Mouse (Mus musculus): ENCODE measurements around the gene Vcam1. TPM values are rescaled to one million over a fixed set of nuclear protein-coding genes. Genes with fewer than 3 reads are reported as not detected.

Vcam1 gene
- 26.2 and 31.3 TPM in 2 replicates for polyA plus RNA-seq (2012; rRNA removed)

- 33% methylated on average over 9 of the region's 9 CpGs for WGBS
- H3K4me1 ChIP-seq (replicated peaks; ENCODE audit: control insufficient read depth, insufficient read depth, low read length), result no peaks in the 10 kb centered on the region
- TF ChIP-seq CTCF (IDR thresholded peaks at IDR 0.05; ENCODE audit: borderline replicate concordance, control insufficient read depth, extremely low read depth, insufficient read depth, low read length, poor library complexity), result no peak
- TF ChIP-seq POLR2A (IDR thresholded peaks at IDR 0.05; ENCODE audit: control insufficient read depth, extremely low read depth, insufficient read depth, low read length, poor library complexity), result no peak
- no peaks in the 10 kb centered on the region for H3K27me3 ChIP-seq (ENCODE audit: control insufficient read depth, insufficient read depth, low read length)
- no peaks in the 10 kb centered on the region for H3K36me3 ChIP-seq (ENCODE audit: control insufficient read depth, insufficient read depth, low read length)
- H3K27ac ChIP-seq (ENCODE audit: control insufficient read depth, insufficient read depth, low read length), result peak within 1 kb of the TSS; percentile 11; the same call in 1 of the 2 replicates
- no peak within 1 kb of the TSS; the same call in 1 of the 2 replicates for H3K4me3 ChIP-seq (ENCODE audit: control insufficient read depth, insufficient read depth, low read length)
- DNase-seq, result no peak
Observed at GRCm38 (mm10) chr3:116129259-116129738, at the start of gene Vcam1. Vcam1 (minus strand) TSS chr3:116129688.

DNA sequence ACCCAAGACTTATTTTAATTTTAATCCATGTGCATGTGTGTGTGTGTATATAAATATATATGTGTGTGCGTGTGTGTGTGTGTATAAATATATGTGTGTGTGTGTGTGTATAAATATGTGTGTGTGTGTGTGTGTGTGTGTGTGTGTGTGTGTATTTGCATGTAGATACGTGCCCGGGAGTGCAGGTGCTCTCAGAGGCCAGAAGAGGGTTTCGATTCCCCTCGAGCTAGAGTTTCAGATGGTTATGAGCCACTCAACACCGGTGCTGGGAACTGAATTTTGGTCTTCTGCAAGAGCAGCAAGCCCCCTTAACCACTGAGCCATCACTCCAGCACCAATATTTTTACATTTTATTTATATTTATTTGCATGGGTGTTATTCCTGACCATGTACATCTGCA is 45.6 kb upstream of the Vcam1 start:
- 96% methylated on average over 6 of the region's 6 CpGs for WGBS
- Histone ChIP-seq H3K27me3 (ENCODE audit: control insufficient read depth, insufficient read depth, low read length) (no peaks in the 10 kb centered on the region), H3K4me3 (ENCODE audit: control insufficient read depth, insufficient read depth, low read length) (no peak overlapping the region), H3K27ac (ENCODE audit: control insufficient read depth, insufficient read depth, low read length) (no peak overlapping the region), H3K4me1 (replicated peaks; ENCODE audit: control insufficient read depth, insufficient read depth, low read length) (no peaks in the 10 kb centered on the region), H3K36me3 (ENCODE audit: control insufficient read depth, insufficient read depth, low read length) (no peaks in the 10 kb centered on the region)
- no peak for DNase-seq
- TF ChIP-seq POLR2A (IDR thresholded peaks at IDR 0.05; ENCODE audit: control insufficient read depth, extremely low read depth, insufficient read depth, low read length, poor library complexity) (no peak), CTCF (IDR thresholded peaks at IDR 0.05; ENCODE audit: borderline replicate concordance, control insufficient read depth, extremely low read depth, insufficient read depth, low read length, poor library complexity) (no peak)

- Histone ChIP-seq H3K4me3 (ENCODE audit: control insufficient read depth, insufficient read depth, low read length) (no peak overlapping the region), H3K36me3 (ENCODE audit: control insufficient read depth, insufficient read depth, low read length) (no peaks in the 10 kb centered on the region), H3K4me1 (replicated peaks; ENCODE audit: control insufficient read depth, insufficient read depth, low read length) (no peaks in the 10 kb centered on the region), H3K27ac (ENCODE audit: control insufficient read depth, insufficient read depth, low read length) (no peak overlapping the region), H3K27me3 (ENCODE audit: control insufficient read depth, insufficient read depth, low read length) (no peaks in the 10 kb centered on the region)
- 86% methylated on average over 5 of the region's 5 CpGs for WGBS
- DNase-seq, result no peak
- TF ChIP-seq POLR2A (IDR thresholded peaks at IDR 0.05; ENCODE audit: control insufficient read depth, extremely low read depth, insufficient read depth, low read length, poor library complexity) (no peak), CTCF (IDR thresholded peaks at IDR 0.05; ENCODE audit: borderline replicate concordance, control insufficient read depth, extremely low read depth, insufficient read depth, low read length, poor library complexity) (no peak)
Observed at GRCm38 (mm10) chr3:116171461-116171860, 42.0 kb upstream of the Vcam1 start.

DNA sequence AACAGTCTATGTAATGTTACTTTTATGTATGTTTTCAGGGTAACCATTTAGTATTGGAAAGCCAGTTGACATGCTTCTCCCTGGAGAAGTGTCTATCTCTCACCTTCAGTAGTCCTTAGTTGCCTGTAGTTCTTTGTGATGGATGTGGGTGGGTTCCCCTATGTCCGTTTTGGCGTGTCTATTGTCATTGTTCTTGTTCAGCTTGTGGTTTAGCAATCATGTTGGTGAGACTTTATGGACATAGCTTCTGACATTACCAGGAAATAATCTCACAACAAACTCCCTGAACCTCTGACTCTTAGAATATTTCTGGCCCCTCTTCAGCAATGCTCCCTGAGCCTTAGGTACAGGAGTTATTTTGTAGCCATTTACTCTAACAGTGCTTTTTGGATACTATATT is 38.6 kb upstream of the Vcam1 start:
- Histone ChIP-seq H3K27ac (ENCODE audit: control insufficient read depth, insufficient read depth, low read length) (no peak overlapping the region), H3K4me1 (replicated peaks; ENCODE audit: control insufficient read depth, insufficient read depth, low read length) (no peaks in the 10 kb centered on the region), H3K4me3 (ENCODE audit: control insufficient read depth, insufficient read depth, low read length) (no peak overlapping the region), H3K27me3 (ENCODE audit: control insufficient read depth, insufficient read depth, low read length) (no peaks in the 10 kb centered on the region), H3K36me3 (ENCODE audit: control insufficient read depth, insufficient read depth, low read length) (no peaks in the 10 kb centered on the region)
- TF ChIP-seq POLR2A (IDR thresholded peaks at IDR 0.05; ENCODE audit: control insufficient read depth, extremely low read depth, insufficient read depth, low read length, poor library complexity) (no peak), CTCF (IDR thresholded peaks at IDR 0.05; ENCODE audit: borderline replicate concordance, control insufficient read depth, extremely low read depth, insufficient read depth, low read length, poor library complexity) (no peak)
- no peak for DNase-seq
- WGBS, result 89% methylated on average over 2 of the region's 2 CpGs

GRCm38 (mm10) chr3:116166296-116166695 is 36.8 kb upstream of the Vcam1 start:
- TF ChIP-seq CTCF (IDR thresholded peaks at IDR 0.05; ENCODE audit: borderline replicate concordance, control insufficient read depth, extremely low read depth, insufficient read depth, low read length, poor library complexity), result no peak
- TF ChIP-seq POLR2A (IDR thresholded peaks at IDR 0.05; ENCODE audit: control insufficient read depth, extremely low read depth, insufficient read depth, low read length, poor library complexity), result no peak
- Histone ChIP-seq H3K4me3 (ENCODE audit: control insufficient read depth, insufficient read depth, low read length) (no peak overlapping the region), H3K27me3 (ENCODE audit: control insufficient read depth, insufficient read depth, low read length) (no peaks in the 10 kb centered on the region), H3K27ac (ENCODE audit: control insufficient read depth, insufficient read depth, low read length) (no peak overlapping the region), H3K4me1 (replicated peaks; ENCODE audit: control insufficient read depth, insufficient read depth, low read length) (no peaks in the 10 kb centered on the region), H3K36me3 (ENCODE audit: control insufficient read depth, insufficient read depth, low read length) (no peaks in the 10 kb centered on the region)
- DNase-seq, result no peak
- 88% methylated on average over 8 of the region's 8 CpGs for WGBS

- no peak for TF ChIP-seq POLR2A (IDR thresholded peaks at IDR 0.05; ENCODE audit: control insufficient read depth, extremely low read depth, insufficient read depth, low read length, poor library complexity)
- no peak for TF ChIP-seq CTCF (IDR thresholded peaks at IDR 0.05; ENCODE audit: borderline replicate concordance, control insufficient read depth, extremely low read depth, insufficient read depth, low read length, poor library complexity)
- 79% methylated on average over 1 of the region's 1 CpGs for WGBS
- Histone ChIP-seq H3K4me3 (ENCODE audit: control insufficient read depth, insufficient read depth, low read length) (no peak overlapping the region), H3K27me3 (ENCODE audit: control insufficient read depth, insufficient read depth, low read length) (no peaks in the 10 kb centered on the region), H3K4me1 (replicated peaks; ENCODE audit: control insufficient read depth, insufficient read depth, low read length) (no peaks in the 10 kb centered on the region), H3K36me3 (ENCODE audit: control insufficient read depth, insufficient read depth, low read length) (no peaks in the 10 kb centered on the region), H3K27ac (ENCODE audit: control insufficient read depth, insufficient read depth, low read length) (no peak overlapping the region)
- no peak for DNase-seq
Observed at GRCm38 (mm10) chr3:116165030-116165429, 35.5 kb upstream of the Vcam1 start.

DNA sequence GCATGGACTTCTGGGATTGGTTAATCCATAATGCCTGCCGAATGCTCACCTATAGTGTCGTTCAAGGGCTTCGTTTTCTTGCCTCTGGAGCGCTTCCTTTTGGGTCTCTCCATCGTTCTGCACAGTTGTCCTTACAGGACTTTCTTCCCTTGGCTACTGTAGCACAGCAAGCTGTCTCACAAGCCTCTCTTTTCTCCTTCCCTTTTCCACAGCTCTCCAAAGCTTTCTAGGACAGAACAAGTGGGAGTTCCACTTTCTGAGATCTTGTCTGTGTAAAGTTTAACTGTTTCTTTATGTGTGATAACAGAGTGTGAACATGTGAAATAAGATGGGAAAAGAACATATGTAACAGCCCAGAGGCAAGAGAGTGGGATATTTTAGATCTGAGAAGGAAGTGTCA is 34.0 kb upstream of the Vcam1 start:
- no peaks in the 10 kb centered on the region for H3K36me3 ChIP-seq (ENCODE audit: control insufficient read depth, insufficient read depth, low read length)
- H3K27me3 ChIP-seq (ENCODE audit: control insufficient read depth, insufficient read depth, low read length), result no peaks in the 10 kb centered on the region
- WGBS, result 86% methylated on average over 5 of the region's 5 CpGs
- TF ChIP-seq CTCF (IDR thresholded peaks at IDR 0.05; ENCODE audit: borderline replicate concordance, control insufficient read depth, extremely low read depth, insufficient read depth, low read length, poor library complexity), result no peak
- TF ChIP-seq POLR2A (IDR thresholded peaks at IDR 0.05; ENCODE audit: control insufficient read depth, extremely low read depth, insufficient read depth, low read length, poor library complexity), result no peak
- no peak overlapping the region for H3K4me3 ChIP-seq (ENCODE audit: control insufficient read depth, insufficient read depth, low read length)
- DNase-seq, result no peak
- no peak overlapping the region for H3K27ac ChIP-seq (ENCODE audit: control insufficient read depth, insufficient read depth, low read length)
- no peaks in the 10 kb centered on the region for H3K4me1 ChIP-seq (replicated peaks; ENCODE audit: control insufficient read depth, insufficient read depth, low read length)
